Mouse (Mus musculus) myocyte (in vitro differentiated cells): ENCODE data around the gene Adcy6.

ENCODE experiments used
- SRF ChIP-seq: IDR thresholded peaks from one replicate; pipeline ENCODE4 v1.6.1; 2011; ENCODE audit warnings: low read depth; ENCODE audit not compliant: control insufficient read depth, insufficient read length
- TCF12 ChIP-seq: IDR thresholded peaks from one replicate; pipeline ENCODE4 v1.6.1; 2011; ENCODE audit warnings: mild to moderate bottlenecking, control low read depth; ENCODE audit not compliant: poor library complexity, insufficient read depth, severe bottlenecking

- TF ChIP-seq SRF: no peak
- TF ChIP-seq TCF12: no peak
Observed at GRCm38 (mm10) chr15:98612229-98612628, 2.4 kb upstream of the Adcy6 start.
